Mouse (Mus musculus): ENCODE results near the gene Lmna.
A peak's percentile ranks its signal among the peaks of the same experiment; 100 is the strongest.

Lmna gene

DNA sequence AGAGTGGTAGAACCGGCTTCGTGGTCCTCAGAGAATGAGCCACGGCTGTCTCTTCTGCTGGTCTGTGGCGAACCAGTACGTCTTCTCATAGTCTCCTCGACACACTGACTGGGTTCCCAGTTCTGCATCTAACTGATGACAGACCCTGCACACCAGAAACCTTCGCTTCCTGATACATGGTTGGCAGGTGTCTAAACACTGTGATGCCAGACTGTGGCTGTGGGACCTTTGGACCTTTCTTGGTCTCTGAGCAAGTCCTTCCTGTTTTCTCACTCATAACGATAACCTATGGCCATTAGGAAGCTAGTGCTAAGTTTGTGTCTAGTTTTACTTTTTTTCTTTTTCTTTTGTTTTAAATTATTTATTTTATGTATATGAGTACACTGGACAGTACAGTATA lies 61.3 kb downstream of the Lmna start:
- DNase-seq (ENCODE audit: low spot score in 2 of 2), result no peak

DNA sequence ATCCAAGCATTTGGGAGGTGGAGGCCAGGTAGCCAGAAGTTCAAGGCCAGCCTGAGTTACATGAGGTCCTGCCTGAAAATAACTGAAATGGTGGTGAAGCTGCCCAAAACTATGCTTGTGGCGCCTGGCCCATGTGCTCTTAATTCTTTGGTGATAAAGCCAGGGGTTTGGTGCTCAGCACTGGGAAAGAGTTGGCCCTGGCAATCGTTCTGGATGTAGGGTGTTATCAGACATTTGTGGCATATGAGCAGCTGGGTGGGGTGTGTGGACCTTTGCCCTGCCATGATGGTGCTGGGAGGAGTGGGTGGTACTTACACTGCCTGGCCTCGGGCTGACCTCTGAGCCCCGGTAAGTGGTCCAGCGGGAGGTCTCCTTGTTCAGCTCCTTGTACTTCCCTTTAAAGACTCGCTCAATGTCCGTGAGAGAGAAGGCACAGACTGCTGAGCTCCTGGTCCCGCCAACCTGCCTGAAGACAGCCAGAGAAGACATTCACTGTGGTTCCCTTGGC lies 62.0 kb downstream of the Lmna start:
- DNase-seq (ENCODE audit: low spot score in 2 of 2), result no peak

DNA sequence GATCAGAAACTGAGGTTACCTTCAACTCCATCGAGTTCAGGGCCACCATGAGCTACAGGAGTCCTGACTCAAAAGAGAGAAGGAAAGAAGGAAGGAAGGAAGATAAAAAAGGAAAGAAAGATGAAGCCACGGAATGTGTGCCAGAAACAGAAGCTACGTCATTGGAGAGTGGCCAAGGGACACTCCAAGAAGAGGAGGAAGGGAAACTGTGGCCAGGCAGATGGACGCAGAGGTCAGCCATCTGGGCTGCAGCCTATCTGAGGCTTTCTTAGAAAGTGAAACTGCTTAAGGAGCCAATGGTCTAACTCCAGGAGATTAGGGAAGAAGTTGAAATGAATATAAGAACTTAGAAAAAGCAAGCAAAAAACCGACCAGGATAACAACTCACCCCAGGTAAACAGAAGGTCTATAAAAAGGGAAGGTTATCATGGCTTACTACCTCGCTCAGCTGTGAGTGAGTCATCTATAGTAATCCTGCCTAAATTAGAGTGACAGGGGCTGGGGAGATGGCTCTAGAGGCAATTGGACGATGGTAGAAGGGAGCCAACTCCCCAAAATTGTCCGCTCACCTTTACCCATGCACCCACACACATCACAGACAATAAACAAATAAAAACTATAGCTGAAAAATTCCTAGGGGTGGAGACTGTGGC lies 63.2 kb downstream of the Lmna start:
- no peak for DNase-seq (ENCODE audit: low spot score in 2 of 2)

DNA sequence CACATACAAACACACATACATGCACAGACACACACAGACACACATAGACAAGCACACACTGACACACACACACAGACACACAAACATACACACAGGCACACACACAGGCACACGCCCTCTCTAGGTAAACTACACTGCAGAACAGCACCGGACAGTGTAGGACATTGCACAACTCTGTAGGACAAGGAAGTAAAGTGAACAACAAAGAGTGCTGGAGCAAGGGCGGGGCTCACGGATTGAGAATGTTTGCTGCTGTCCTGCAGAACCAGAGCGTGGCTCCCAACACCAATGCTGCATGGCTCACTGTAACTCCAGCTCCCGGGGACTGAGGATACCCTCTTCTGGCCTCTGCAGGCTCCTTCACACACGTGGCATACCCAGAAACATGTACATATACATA lies 66.9 kb downstream of the Lmna start:
- DNase-seq (ENCODE audit: low spot score in 2 of 2), result no peak

DNA sequence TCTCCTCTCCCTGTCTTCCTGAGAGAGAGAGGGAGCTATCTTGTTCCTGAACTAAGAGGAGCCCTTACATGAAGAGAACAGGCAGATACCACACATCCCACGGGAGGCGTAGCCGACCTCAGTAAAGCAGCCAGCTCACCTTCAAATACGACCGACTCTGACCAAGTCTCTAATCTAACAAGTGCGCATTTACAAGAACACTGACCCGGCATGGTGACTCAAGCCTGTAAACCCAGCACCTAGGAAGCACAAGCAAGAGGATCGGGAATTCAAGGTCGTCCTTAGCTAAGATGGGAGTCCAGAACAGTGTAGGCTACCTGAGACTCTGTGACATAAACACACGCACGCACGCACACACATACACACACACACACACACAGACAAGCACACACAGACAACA lies 67.3 kb downstream of the Lmna start:
- no peak for DNase-seq (ENCODE audit: low spot score in 2 of 2)

DNA sequence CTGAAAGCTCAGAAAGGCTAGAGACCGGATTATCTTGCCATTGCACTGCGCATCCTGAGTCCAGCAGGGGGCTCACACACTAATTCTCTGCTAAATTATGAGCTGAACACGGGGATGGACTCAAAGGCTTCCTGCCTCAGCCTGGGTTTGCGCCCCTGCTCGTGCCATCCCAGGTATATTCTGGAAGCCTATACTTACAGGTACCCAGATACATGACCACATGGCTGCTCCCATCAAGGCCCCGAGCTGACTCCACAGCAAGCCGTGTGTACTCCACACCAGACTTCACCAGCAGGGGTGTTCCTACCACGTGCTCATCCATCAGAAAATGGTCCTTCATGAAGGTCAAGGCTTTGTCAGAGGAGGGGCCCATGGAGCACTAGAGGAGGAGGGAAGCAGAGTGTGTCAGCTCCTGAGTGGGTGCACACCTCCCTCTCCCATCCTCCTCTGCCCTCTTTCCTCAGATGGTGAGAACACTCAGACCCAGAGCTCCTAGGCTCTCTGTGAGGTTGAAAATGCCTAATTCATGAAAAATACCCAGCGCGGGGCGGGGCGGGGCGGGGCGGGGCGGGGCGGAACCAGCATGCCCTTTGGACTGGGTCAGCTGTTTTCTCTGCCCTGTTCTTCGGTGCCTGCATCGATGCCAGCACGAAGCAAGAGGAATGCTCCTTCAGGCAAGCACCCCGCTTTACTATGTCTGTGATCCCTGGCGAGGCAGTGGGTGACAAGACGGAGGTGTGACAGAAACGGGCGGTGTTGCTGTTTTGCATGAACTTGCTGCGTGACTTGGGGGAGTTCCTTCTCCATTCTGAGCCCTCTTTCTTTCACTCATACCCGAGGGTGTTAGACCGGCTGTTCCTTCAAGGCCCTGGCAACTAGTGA lies 69.0 kb downstream of the Lmna start:
- DNase-seq (ENCODE audit: low spot score in 2 of 2), result peak in 1 of 2 experiments; percentile 67

DNA sequence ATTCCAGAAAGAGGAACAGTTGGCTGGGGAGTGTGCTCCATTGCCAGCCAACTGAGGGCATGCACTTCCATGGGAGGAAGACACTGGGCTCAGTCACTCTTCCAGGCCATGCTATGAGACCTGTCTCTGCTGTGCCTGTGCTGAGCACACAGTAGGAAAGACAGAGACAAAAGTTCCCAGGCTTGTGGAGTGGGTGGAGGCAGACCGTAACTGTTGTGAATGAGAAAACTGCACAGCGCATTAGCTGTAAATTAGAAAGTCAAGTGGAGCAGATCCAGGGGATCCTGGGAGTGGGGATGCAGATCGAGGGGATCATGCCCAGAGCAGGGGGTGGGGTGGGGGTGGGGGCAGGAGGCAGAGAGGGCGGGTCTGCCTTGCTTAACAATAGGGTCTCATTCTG lies 70.2 kb downstream of the Lmna start:
- no peak for DNase-seq (ENCODE audit: low spot score in 2 of 2)

DNA sequence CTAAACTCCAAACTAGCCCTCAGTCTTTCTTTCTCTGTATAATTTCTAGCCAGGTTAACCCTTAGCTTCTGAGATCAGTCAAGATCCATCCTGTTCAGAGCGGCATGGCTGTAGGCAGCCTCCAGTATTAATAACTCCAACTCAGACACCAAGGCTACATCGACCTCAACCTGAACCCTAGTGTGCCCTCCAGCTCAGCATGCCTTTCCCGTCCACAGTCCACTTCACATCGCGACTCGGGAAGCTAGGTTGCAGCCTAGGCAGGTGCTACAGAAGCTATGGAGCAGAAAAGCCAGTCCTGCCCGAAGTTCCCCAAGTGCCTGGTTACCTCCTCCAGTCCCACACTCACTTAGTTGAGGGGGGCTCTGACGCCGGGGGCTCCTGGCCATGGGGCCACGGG lies 72.3 kb downstream of the Lmna start:
- no peak for DNase-seq (ENCODE audit: low spot score in 2 of 2)

DNA sequence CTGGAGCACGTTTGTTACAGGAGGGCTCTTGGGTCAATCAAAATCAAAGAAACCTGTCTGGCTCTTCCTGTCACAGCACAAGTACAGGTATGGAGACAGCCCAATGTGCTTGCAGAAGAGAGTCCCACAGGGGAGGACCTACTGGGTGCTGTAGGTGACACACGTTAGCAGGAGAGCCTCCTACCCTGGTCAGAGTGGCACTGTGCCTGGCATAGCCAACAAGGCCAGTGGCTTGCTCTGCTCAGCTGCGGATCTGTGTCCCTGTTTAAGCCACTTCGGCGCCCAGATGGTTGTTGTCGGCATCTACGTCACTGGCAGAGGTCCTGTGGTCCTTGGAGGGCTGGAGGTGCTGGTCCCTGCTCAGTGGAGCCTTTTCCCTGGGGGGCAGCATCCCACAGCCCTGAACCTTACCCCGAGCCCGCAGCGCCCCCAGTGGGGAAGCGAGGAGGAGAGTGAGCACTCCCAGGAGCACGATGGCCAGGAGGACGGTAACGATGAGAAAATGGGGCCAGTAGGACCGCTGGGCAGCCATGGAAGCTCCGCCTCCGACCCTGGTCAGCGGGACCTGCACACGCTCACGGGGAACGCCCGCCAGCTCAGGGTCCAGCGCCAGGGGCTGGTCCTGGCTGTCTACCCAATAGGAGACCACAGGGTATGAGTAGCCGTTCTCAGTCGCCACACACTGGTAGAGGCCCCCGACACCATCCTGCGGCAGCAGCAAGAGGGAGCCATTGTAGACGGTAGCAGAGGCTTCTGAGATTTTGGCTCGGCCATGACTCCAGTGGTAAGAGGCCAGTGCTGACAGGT lies 73.2 kb downstream of the Lmna start:
- DNase-seq (ENCODE audit: low spot score in 2 of 2), result no peak

DNA sequence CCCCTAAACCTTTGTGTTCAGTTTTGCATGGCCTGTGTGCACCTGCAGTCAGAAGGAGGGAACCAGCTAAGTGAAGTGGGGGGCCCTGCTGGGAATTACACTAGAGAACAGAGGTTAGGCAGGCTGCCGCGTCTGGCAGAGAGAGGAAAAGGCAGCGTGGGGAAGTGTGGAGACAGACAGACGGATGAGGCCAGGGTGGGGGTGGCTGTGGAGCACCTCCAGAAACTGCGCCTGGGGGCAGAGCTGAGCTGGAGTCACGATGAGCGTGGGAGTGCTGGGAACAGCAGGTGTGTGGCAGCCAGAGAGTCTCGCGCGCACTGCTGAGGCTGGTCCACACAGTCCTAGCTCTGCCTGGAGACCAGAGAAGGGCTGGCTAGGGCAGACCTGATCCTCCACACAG lies 74.2 kb downstream of the Lmna start:
- peak; percentile 85 to 87 for DNase-seq (ENCODE audit: low spot score in 2 of 2)
